ENCODE assay signal across 12 mouse cellular contexts in genomic region chr3:30510646-30511045, GRCm38 (mm10). TPM values are rescaled to one million over a fixed set of nuclear protein-coding genes. Genes with fewer than 3 reads are reported as not detected.
DNase-seq lines count a peak whose midpoint lies in the region; ATAC-seq and TF ChIP-seq lines count a peak whose summit lies in the region.
"Had no signal": no experiment of that assay in that cellular context is flagged by ENCODE, and none has a peak within 500 bp of the region (broad histone marks: within the 10 kb centered on the region; RNA-seq: fewer than 3 reads in every experiment).

No protein-coding gene starts in this region.

- H3K4me2 ChIP-seq in heart, embryonic 11.5 days: peak overlapping the region; percentile 94
- peak overlapping the region; percentile 78 for H3K4me2 ChIP-seq in lung, embryonic 14.5 days
- H3K4me2 ChIP-seq in embryonic facial prominence, embryonic 12.5 days (replicated peaks): peak overlapping the region; percentile 85
- no peak overlapping the region; the same call in 1 of the 2 replicates for H3K4me2 ChIP-seq in midbrain, embryonic 14.5 days (ENCODE audit: low read length)

- TF ChIP-seq CTCF in lung, embryonic 14.5 days (IDR thresholded peaks at IDR 0.05; ENCODE audit: low read depth): no peak
- no peak for TF ChIP-seq CTCF in lung, adult 2 months (IDR thresholded peaks at IDR 0.05; ENCODE audit: insufficient read depth, low read length)

- TF ChIP-seq POLR2A in lung, adult 2 months (IDR thresholded peaks at IDR 0.05; ENCODE audit: borderline replicate concordance, extremely low read depth, low read depth, low read length): no peak

- no peak overlapping the region for H3K27ac ChIP-seq in heart, embryonic 11.5 days (ENCODE audit: low read depth, low read length)
- peak overlapping the region; percentile 97 for H3K27ac ChIP-seq in lung, embryonic 14.5 days (ENCODE audit: low read depth)
- no peak overlapping the region for H3K27ac ChIP-seq in embryonic facial prominence, embryonic 12.5 days
- H3K27ac ChIP-seq in midbrain, embryonic 14.5 days (replicated peaks; ENCODE audit: low read depth, low read length): no peak overlapping the region
- H3K27ac ChIP-seq: liver, embryonic 15.5 days had no signal

- no peaks in the 10 kb centered on the region for H3K9me3 ChIP-seq in heart, embryonic 11.5 days (replicated peaks; ENCODE audit: control insufficient read depth, low read length)
- H3K9me3 ChIP-seq in lung, embryonic 14.5 days (ENCODE audit: low read depth, low read length): no peaks in the 10 kb centered on the region
- no peaks in the 10 kb centered on the region for H3K9me3 ChIP-seq in embryonic facial prominence, embryonic 12.5 days
- H3K9me3 ChIP-seq in midbrain, embryonic 14.5 days (ENCODE audit: control insufficient read depth, low read length): no peaks in the 10 kb centered on the region
- H3K9me3 ChIP-seq: liver, embryonic 15.5 days had no signal

- WGBS in heart, embryonic 11.5 days (ENCODE audit: insufficient replicate concordance): 16% methylated on average over 8 of the region's 8 CpGs
- WGBS in lung, embryonic 14.5 days: 13% methylated on average over 8 of the region's 8 CpGs
- 49% methylated on average over 8 of the region's 8 CpGs for WGBS in lung, adult 2 months
- 10% methylated on average over 8 of the region's 8 CpGs for WGBS in embryonic facial prominence, embryonic 12.5 days
- WGBS in midbrain, embryonic 14.5 days: 16% methylated on average over 8 of the region's 8 CpGs

- H3K4me3 ChIP-seq in heart, embryonic 11.5 days (ENCODE audit: low read depth, low read length): no peak overlapping the region
- peak overlapping the region; percentile 66; the same call in 1 of the 2 replicates for H3K4me3 ChIP-seq in lung, embryonic 14.5 days (ENCODE audit: low read depth, low read length)
- no peak overlapping the region for H3K4me3 ChIP-seq in lung, adult 2 months (replicated peaks; ENCODE audit: extremely low read depth, low read depth, low read length)
- H3K4me3 ChIP-seq in embryonic facial prominence, embryonic 12.5 days: peak overlapping the region; percentile 65; the same call in 1 of the 2 replicates
- no peak overlapping the region for H3K4me3 ChIP-seq in midbrain, embryonic 14.5 days (replicated peaks; ENCODE audit: low read depth, low read length)
- H3K4me3 ChIP-seq: liver, embryonic 15.5 days had no signal

- no peaks in the 10 kb centered on the region for H3K36me3 ChIP-seq in heart, embryonic 11.5 days (ENCODE audit: control insufficient read depth, insufficient read depth, low read length)
- H3K36me3 ChIP-seq in lung, embryonic 14.5 days (ENCODE audit: insufficient read depth): no peaks in the 10 kb centered on the region
- no peaks in the 10 kb centered on the region for H3K36me3 ChIP-seq in embryonic facial prominence, embryonic 12.5 days
- no peaks in the 10 kb centered on the region for H3K36me3 ChIP-seq in midbrain, embryonic 14.5 days (ENCODE audit: control insufficient read depth, insufficient read depth, low read length)
- H3K36me3 ChIP-seq: liver, embryonic 15.5 days had no signal

- no peak for DNase-seq in heart, postnatal 4 days
- DNase-seq in lung, embryonic 14.5 days: peak; percentile 16
- no peak for DNase-seq in lung, adult 2 months
- DNase-seq in midbrain, embryonic 14.5 days: peak; percentile 21
- no peak for DNase-seq in cerebellum, adult 11-12 months
- no peak for DNase-seq in testis, postnatal 10 days (ENCODE audit: low spot score)
- DNase-seq: adrenal gland, postnatal 14 days; gastrocnemius, postnatal 10 days had no signal

- peaks cover 4% of the 10 kb centered on the region; the same call in 1 of the 2 replicates for H3K4me1 ChIP-seq in heart, embryonic 11.5 days (ENCODE audit: control insufficient read depth, insufficient read depth, low read length)
- H3K4me1 ChIP-seq in lung, embryonic 14.5 days (ENCODE audit: insufficient read depth): peaks cover 4% of the 10 kb centered on the region; the same call in 1 of the 2 replicates
- H3K4me1 ChIP-seq in lung, adult 2 months (ENCODE audit: control insufficient read depth, insufficient read depth, low read length): peaks cover 3% of the 10 kb centered on the region; the same call in 1 of the 2 replicates
- 0 out of 2 replicates have a peak, but pooled peaks cover 6% of the 10 kb centered on the region for H3K4me1 ChIP-seq in embryonic facial prominence, embryonic 12.5 days
- H3K4me1 ChIP-seq in midbrain, embryonic 14.5 days (ENCODE audit: control insufficient read depth, insufficient read depth, low read length): peaks cover 26% of the 10 kb centered on the region; the same call in 1 of the 2 replicates

- peaks cover 31% of the 10 kb centered on the region for H3K27me3 ChIP-seq in heart, embryonic 11.5 days (ENCODE audit: control insufficient read depth, insufficient read depth, low read length)
- peaks cover 53% of the 10 kb centered on the region for H3K27me3 ChIP-seq in lung, embryonic 14.5 days (ENCODE audit: insufficient read depth, low read length)
- peaks cover 24% of the 10 kb centered on the region for H3K27me3 ChIP-seq in embryonic facial prominence, embryonic 12.5 days
- peaks cover 61% of the 10 kb centered on the region for H3K27me3 ChIP-seq in midbrain, embryonic 14.5 days (ENCODE audit: control insufficient read depth, insufficient read depth, low read length)

- ATAC-seq in heart, embryonic 11.5 days (replicated peaks; ENCODE audit: insufficient number of reproducible peaks, low FRiP score, low TSS enrichment): no peak
- ATAC-seq in lung, embryonic 14.5 days (ENCODE audit: insufficient read depth): no peak
- ATAC-seq in embryonic facial prominence, embryonic 12.5 days (ENCODE audit: insufficient number of reproducible peaks, insufficient read depth, low FRiP score, low TSS enrichment): no peak
- no peak for ATAC-seq in midbrain, embryonic 14.5 days (ENCODE audit: low FRiP score, low TSS enrichment)

- no peak overlapping the region for H3K9ac ChIP-seq in heart, embryonic 11.5 days (ENCODE audit: low read depth, low read length)
- peak overlapping the region; percentile 89 for H3K9ac ChIP-seq in lung, embryonic 14.5 days
- H3K9ac ChIP-seq in embryonic facial prominence, embryonic 12.5 days: no peak overlapping the region
- H3K9ac ChIP-seq in midbrain, embryonic 14.5 days (replicated peaks; ENCODE audit: low read length): no peak overlapping the region
- H3K9ac ChIP-seq: liver, embryonic 15.5 days had no signal

RNA-seq across cellular contexts. Expression of gene Mecom, which starts 37.2 kb away (rescaled TPM):
- 41.8 and 42.5 TPM in 2 replicates for polyA plus RNA-seq in heart, embryonic 11.5 days (2014; fragmentation: Nextera tagmentation; extraction: Ambion mirVana)
- 10 to 100 TPM; 31.5 to 36.1 TPM for total RNA-seq in heart, postnatal 4 days (2021)
- polyA plus RNA-seq in lung, embryonic 14.5 days (2014; fragmentation: Nextera tagmentation; extraction: Ambion mirVana): 74.0 and 77.5 TPM in 2 replicates
- 13.5 and 16.0 TPM in 2 replicates for polyA plus RNA-seq in lung, adult 2 months (2012; rRNA removed)
- 37.4 and 39.6 TPM in 2 replicates for polyA plus RNA-seq in embryonic facial prominence, embryonic 12.5 days (2016; fragmentation: Nextera tagmentation; extraction: Ambion mirVana)
- 4.6 and 10.1 TPM in 2 replicates for polyA plus RNA-seq in midbrain, embryonic 14.5 days (2014; fragmentation: Nextera tagmentation; extraction: Ambion mirVana)
- total RNA-seq: monocyte, adult 5-6 weeks had no signal

Comparison
In these comparisons a context has a peak if more than half of its experiments do, and no peak if none do; other contexts are left out.
1. H3K4me3 ChIP-seq: peak in lung, embryonic 14.5 days (single experiment) and embryonic facial prominence, embryonic 12.5 days (single experiment); none in heart, embryonic 11.5 days (single experiment), lung, adult 2 months (single experiment) and midbrain, embryonic 14.5 days (single experiment).
2. DNase-seq: peak in lung, embryonic 14.5 days (single experiment) and midbrain, embryonic 14.5 days (single experiment); none in heart, postnatal 4 days (single experiment), lung, adult 2 months (single experiment), cerebellum, adult 11-12 months (single experiment) and testis, postnatal 10 days (single experiment).